Mouse (Mus musculus): ENCODE data around the gene Lgals9. TPM values are rescaled to one million over a fixed set of nuclear protein-coding genes. Genes with fewer than 3 reads are reported as not detected.

The Lgals9 gene
- total RNA-seq, 2 experiments from 2014 or later = 4.2 to 5.5 TPM

DNA sequence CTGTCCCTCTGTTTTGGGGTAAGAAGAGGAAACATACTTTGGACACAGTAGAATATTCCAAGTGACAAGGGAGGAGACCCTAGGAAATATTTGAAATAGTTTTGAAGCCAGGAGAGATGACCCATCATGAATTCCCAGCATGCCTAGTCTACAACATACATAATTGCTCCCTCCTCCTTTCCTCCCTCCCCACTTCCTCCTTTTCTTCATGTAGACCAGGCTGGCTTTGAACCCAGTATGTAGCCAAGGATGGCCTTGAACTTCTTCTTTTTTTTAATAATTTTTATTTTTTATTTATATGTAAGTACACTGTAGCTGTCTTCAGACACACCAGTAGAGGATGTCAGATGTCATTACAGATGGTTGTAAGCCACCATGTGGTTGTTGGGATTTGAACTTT lies 759 bp upstream of the Lgals9 start:
- TF ChIP-seq CTCF (IDR thresholded peaks at IDR 0.05) = no peak
- no peak overlapping the region for H3K4me3 ChIP-seq
- DNase-seq (ENCODE audit: extremely low spot score in 1 of 2, low spot score in 2 of 2) = no peak
- intact Hi-C loops (cut with DNase I) = no loop called here
- no peak overlapping the region for H3K27ac ChIP-seq

DNA sequence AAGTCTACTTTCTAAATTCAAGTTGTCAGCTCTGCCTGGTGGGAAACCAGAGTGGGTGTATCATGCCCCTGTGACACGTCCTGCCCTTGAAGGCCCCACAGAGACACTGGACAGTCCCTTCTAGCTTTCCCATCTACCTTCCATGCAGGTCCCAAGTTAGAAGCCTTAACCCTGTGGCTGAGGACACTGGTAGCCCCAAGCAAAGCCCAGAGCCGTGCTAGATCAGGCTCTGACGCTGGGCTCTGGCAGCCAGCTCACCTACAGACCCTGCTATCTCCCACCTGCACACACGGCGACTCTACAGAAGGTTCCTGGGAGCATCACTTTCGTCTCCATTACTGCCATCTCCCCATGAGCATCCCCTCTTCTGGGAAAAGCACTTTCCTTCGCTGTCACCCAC lies 1.2 kb downstream of the Lgals9 start:
- no peak for TF ChIP-seq CTCF (IDR thresholded peaks at IDR 0.05)
- Histone ChIP-seq H3K4me3 (no peak overlapping the region), H3K27ac (no peak overlapping the region)
- intact Hi-C loops (cut with DNase I) = no loop called here
- DNase-seq (ENCODE audit: extremely low spot score in 1 of 2, low spot score in 2 of 2) = no peak

DNA sequence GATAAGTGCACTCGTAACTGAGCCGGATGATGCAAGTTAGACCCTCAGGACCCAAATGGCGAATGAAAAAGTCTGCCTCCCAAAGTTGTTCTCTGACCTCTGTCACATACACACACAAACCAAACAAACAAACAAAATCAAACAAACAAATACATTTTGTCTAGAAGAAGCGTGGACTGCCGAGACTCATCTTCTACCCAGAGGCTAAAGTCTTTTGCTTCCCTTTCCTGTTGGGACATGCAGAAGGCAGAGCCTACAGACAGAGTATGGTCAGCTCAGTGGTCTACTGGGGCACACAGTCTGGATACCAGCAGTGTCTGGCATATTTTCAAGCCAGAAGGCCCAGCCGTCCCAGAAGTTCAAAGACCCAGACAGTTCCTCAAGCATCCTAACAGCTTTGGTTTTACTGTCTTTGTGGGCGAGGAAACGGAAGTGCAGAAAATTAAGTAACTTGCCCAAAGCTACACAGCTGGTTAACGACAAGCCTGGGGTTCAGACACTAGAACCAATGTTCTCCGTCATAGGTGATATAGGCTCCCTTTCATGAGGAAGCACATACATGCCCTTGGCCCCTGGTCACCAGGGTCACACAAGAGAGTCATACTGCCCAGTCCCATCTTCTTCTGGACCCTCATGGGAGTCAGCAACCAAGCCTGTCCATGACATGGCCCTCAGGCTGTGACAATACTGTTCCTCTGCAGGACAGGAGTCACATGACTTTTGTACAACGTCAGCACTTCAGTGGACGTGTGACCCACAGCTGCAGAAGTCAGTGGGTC lies 2.0 kb downstream of the Lgals9 start:
- no peak for DNase-seq (ENCODE audit: extremely low spot score in 1 of 2, low spot score in 2 of 2)
- TF ChIP-seq CTCF (IDR thresholded peaks at IDR 0.05) = no peak
- intact Hi-C loops (cut with DNase I) = no loop called here
- H3K27ac ChIP-seq = no peak overlapping the region
- H3K4me3 ChIP-seq = no peak overlapping the region

GRCm38 (mm10) chr11:78982042-78982441 lies 2.7 kb downstream of the Lgals9 start:
- DNase-seq (ENCODE audit: extremely low spot score in 1 of 2, low spot score in 2 of 2) = no peak
- H3K4me3 ChIP-seq = no peak overlapping the region
- H3K27ac ChIP-seq = no peak overlapping the region
- no peak for TF ChIP-seq CTCF (IDR thresholded peaks at IDR 0.05)
- intact Hi-C loops (cut with DNase I) = no loop called here

DNA sequence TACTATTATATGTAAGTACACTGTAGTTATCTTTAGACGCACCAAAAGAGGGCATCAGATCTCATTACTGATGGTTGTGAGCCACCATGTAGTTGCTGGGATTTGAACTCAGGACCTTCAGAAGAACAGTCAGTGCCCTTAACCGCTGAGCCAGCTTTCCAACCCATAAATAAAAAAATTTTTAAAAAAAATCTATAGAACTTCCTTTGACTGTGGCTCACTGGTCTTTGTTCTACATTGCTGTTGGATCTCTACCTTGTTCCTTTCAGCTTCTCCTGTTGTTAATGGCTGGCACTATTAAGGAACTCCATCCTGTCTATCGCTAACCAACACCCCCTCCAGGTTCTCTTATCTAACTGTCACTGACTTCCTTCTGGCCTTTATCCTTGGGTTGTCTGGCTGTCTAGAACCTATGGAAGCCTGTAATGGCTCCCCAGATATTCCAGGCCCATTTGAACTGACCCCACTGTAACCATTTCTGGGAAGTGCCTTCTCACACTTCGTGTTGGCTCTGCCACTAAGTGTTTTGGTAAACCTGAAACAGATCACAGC lies 4.6 kb downstream of the Lgals9 start:
- H3K27ac ChIP-seq = no peak overlapping the region
- no peak for TF ChIP-seq CTCF (IDR thresholded peaks at IDR 0.05)
- intact Hi-C loops (cut with DNase I) = no loop called here
- no peak for DNase-seq (ENCODE audit: extremely low spot score in 1 of 2, low spot score in 2 of 2)
- no peak overlapping the region for H3K4me3 ChIP-seq

DNA sequence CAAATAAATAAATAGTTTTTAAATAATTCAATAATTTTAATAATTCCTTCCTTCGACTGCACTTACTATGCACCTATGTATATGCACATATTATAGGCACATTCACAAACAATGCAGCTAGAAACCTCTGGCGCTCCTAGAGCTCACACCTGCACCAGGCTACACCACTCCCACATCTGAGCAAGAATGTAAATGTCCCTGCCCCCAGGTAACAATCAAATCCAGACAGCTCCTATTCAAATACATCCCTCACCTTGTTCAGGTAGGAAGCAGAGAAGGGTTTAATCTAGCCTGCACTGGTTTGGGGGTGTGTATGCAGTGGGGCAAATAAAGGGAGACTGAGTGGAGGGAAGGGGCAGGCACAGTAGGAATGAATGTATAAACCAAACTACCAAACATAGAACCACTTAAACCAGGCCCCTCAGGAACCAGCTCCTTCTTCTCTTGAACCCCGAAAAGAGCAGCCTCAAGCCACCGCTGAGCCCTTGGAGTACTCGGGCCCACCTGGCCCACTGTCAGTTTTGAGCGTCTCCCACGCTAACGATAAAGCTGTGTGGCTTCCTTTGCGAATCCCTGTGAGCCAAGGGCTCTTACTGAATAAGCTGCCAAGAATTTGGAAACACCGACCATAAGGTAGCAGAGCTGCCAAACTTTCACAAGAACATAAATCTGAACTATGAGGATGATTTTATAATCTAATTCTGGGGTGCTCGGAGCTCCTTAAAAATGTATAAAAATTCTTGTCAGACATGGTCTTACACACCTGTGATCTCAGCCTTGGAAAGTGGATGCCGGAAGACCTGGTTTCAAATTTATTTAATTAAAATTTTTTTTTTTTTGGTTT lies 6.3 kb downstream of the Lgals9 start:
- intact Hi-C loops (cut with DNase I) = no loop called here
- Histone ChIP-seq H3K4me3 (no peak overlapping the region), H3K27ac (no peak overlapping the region)
- TF ChIP-seq CTCF (IDR thresholded peaks at IDR 0.05) = no peak
- DNase-seq (ENCODE audit: extremely low spot score in 1 of 2, low spot score in 2 of 2) = no peak

DNA sequence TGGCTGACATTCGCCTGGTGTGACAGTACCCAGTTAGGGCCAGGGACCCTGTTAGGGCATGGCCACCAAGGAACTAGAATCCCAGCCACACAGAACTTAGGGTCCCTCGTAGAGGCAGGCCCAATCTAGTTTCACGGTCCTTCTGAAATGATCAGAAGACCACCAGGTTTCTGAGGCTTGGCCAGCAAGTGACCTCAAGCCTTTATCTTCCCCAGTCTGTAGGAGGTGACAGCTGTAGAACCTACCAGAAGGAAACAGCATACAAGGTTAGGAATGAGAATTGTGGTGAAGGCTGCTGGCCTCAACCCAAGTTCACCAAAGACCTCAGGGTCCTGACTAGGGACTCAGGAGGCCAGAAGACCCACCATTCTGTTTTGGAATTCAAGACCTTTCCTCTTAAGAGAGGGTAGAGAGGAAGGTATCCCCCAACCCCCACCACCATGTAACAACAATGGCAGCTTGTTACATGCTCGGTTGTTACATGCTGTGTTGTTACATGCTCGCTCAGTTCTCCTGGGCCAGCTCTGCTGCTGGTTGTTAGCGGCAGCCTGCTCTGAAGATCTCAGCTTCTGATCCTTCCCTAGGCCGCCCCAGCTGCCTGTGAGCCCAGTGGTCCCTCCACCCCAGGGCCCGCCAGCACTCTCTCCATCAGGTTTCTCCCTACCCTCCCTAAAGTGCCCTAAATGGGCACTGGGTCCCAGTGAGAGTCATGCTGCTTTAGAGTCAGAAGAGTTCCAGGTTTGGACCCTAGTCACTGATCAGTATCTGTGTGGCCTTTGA lies 7.8 kb downstream of the Lgals9 start:
- H3K27ac ChIP-seq = no peak overlapping the region
- intact Hi-C loops (cut with DNase I) = no loop called here
- no peak for TF ChIP-seq CTCF (IDR thresholded peaks at IDR 0.05)
- no peak for DNase-seq (ENCODE audit: extremely low spot score in 1 of 2, low spot score in 2 of 2)
- H3K4me3 ChIP-seq = no peak overlapping the region

DNA sequence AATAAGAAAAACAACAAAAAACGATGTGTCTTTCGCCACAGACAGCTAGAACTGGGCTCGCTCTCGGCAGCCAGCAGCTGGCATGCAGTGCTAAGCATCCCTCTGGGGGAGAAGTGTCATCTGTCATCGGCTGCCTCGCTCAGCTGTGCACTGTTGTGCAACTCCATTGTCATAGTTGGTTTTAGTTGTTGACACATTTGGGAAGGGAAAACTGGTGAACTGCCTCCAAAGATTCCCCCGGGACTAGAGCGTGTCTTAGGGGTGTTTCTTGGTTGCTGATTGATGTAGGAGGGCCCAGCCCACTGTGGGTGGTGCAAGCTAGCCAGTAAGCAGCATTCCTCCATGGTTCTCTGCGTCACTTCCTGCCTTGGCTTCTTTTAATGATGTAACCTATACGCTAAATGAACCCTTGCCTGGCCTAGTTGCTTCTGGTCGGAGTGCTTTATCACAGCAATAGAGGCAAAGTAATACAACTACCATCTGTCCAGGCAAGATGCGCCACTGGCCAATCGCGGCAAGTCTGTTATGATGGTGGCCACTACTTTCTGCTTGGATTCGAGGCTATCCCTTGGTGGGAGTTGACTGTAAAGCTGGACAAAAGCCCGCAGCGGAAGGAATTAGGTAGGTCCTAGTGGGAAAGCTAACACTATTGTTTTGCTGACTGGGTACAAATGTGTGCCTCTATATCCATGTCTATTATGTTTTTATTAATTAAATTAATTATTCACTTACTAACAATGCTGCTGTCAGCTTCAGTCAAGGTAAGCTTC lies 11.2 kb downstream of the Lgals9 start:
- DNase-seq (ENCODE audit: extremely low spot score in 1 of 2, low spot score in 2 of 2) = no peak
- H3K4me3 ChIP-seq = no peak overlapping the region

DNA sequence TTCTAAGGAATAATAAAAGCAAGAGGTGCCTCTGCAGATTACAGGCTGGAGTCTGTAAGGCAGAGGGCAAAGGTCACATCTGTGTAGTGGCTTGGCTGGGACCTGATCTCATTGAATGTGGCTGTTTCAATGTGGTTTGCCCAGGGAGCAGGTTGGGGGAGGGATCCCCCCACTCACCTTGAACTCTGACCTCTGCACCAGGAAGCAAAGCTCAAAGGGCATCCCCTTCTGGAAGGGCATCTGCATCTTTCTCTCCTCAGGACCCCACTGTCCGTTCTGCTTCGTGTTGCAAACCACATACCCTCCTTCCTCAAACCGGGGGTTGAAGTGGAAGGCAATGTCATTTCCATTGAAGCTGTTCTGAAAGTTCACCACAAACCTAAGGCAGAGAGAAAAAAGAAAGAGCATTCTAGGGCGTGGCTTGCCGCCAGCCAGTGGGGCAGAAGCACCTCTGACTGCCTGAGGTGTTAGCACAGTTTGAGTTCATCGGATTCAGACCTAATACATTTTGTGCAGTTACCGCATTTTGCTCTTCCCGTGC lies 11.9 kb downstream of the Lgals9 start:
- H3K4me3 ChIP-seq = no peak overlapping the region
- H3K27ac ChIP-seq = no peak overlapping the region
- intact Hi-C loops (cut with DNase I) = no loop called here
- no peak for DNase-seq (ENCODE audit: extremely low spot score in 1 of 2, low spot score in 2 of 2)
- no peak for TF ChIP-seq CTCF (IDR thresholded peaks at IDR 0.05)

More for the DNA sequence above, 11.2 kb downstream of the Lgals9 start:
- H3K27ac ChIP-seq = no peak overlapping the region
- intact Hi-C loops (cut with DNase I) = no loop called here
- TF ChIP-seq CTCF (IDR thresholded peaks at IDR 0.05) = no peak

DNA sequence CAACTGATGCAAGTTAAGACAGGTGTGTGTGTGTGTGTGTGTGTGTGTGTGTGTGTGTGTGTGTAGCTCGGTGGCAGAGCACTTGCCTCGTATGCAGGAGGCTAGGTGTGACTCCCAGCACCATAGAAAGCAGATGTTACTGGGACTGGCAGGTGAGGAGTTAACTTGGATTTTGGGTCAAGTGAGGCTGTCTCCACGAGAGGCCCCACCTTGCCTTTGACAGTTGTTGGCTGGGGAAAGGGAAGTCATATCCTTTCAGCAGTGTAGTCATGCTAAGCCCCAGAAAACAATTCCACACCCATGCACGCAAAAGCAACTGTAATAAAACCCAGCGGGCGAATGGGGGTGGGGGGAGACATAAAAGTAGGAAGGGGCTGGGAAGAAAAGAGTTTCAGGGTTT lies 12.4 kb downstream of the Lgals9 start:
- no peak overlapping the region for H3K27ac ChIP-seq
- no peak overlapping the region for H3K4me3 ChIP-seq
- TF ChIP-seq CTCF (IDR thresholded peaks at IDR 0.05) = no peak
- no peak for DNase-seq (ENCODE audit: extremely low spot score in 1 of 2, low spot score in 2 of 2)
- intact Hi-C loops (cut with DNase I) = no loop called here

DNA sequence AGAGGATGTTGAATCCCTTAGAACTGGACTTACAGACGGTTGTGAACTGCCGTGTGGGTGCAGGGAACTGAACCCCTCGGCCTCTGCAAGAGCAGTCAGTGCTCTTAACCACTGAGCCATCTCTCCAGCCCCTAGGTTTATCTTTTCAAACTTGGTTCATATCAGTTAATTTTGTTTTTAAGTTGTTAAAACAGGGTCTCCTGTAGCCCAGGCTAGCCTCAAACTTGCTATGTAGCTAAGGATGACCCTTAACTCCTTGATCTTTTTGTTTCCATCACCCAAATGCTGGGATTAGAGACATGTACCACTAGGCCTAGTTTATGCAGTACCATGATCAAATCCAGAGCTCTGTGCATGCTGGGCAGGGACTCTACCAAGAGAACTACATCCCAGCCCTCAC lies 13.0 kb downstream of the Lgals9 start:
- DNase-seq (ENCODE audit: extremely low spot score in 1 of 2, low spot score in 2 of 2) = no peak
- no peak for TF ChIP-seq CTCF (IDR thresholded peaks at IDR 0.05)
- H3K27ac ChIP-seq = no peak overlapping the region
- H3K4me3 ChIP-seq = no peak overlapping the region
- intact Hi-C loops (cut with DNase I) = no loop called here
